Mouse (Mus musculus) kidney, adult 9 months (tissue): ENCODE measurements around the gene Gpr84.
A peak's percentile ranks its signal among the peaks of the same experiment; 100 is the strongest.

Experiments used
- DNase-seq: peaks from one replicate; pipeline ENCODE4 v3.0.0; 2022

The Gpr84 gene

DNA sequence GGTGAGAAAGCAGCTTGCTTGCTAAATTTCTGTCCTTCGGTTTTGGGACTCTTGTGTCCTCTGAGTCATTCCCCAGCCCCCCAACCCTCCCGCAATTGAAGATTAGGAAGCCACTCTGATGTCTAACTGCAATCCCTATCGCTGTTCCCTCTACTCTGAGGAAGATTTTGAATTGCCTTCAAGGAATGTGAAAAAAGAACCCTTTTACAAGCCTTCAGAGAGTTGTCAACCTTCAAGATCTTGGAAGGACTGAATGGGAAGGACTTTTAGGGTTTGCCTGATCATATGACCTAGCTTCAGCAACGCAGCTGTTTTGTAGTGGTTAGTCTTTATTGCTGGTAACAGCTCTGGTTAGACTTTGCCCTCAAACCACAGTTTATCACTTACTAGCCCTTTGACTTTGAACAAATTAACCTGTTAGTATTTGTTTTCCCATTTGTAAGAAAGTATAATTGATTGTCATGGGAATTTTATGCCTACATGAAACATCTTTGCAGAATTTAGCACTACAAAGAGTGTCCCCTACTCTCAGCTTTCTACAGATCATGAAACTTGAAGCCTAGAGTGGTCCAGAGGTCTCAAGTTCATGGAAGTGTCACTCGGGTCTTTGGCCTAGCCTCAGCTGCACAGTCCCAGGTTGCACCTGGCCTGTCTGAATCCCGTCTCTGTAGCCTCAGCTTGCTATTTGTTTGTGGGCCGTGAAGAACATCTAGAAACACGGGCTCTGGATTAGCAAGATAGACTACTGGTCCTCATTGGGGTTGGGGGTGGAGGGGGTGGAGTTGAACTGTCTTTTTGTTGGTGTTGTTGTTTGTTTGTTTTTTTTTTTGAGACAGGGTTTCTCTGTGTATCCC is 4.4 kb downstream of the Gpr84 start:
- peak; percentile 90 for DNase-seq

DNA sequence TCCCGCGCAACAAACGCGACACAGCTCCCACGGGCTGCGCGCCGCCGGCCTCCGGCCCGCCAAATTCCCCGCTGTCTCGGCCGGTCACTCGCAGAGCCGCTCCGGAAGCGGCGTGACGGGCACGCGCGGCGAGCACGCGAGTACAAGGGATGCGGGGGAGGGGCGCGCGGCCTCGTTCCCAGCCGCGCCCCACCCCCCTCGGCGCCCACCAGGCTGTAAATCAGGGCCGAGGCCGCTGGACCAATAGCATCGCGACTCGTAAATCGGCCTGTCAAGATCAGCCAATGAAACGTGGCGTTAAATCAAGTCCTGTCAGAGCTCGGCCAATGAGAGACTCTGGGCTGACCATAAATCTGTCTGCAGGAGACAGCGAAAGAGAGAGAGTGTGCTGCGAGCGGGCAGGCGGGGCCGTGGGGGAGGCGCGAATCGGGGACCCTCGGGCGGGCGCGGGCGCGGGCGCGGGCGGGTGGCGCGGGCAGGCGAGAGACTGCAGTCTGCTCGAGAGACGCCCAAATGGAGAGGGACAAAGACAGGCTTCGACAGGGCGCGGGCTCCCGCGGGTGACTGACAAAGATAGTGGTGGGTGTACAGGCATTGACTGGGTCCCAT is 5.2 kb downstream of the Gpr84 start:
- DNase-seq, result peak; percentile 99

DNA sequence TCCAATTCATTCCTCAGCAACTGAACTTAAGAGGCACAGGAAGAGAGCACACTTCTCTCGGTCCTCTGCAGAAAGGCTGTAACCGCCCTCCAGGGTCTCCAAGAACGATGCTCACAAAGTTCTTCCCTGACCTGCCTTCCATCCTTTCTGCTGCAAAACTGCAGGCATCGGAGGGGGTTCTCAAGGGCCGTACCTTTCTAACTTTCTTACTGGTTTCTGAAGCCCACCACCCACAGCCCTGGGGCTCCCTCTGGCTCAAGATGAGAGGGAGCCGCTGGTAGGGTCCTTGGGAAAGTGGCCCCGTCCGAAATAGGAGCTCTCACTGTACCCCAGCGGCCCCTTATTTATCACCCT is 5.8 kb downstream of the Gpr84 start:
- DNase-seq, result peak; percentile 45

DNA sequence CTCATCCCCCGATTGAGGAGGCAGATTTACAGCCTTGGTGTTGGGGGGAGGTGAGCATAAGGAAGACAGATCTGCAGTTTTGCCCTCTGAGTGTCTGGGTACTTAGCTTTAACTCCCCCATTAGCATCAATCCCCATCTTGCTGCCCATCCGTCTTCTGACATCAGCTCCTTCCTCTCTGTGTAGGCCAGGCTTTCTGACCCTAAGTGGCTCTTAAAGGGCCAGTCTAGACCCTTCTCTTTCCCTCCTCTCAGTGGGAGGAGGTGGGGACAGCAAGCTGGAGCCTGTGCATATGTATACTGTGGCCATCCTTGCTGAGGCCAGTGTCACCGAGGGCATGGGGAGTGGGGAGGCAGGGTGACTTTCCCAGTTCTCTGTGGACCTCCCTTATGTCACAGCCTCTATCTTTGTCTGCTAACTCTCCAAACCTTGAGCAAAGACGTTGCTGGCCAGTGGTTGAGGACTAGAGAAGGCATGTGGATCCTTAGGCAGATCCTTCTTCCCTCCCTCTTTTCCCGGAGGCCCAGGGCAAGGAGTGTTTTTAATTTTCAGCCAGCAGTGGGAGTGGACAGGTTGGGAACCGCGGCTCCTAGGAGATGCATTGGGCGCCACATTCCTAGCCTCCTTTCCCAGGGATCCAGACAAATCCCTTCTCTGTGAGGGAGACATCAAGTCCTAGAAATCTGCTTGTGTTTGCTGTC is 6.3 kb downstream of the Gpr84 start:
- DNase-seq, result peak; percentile 57

DNA sequence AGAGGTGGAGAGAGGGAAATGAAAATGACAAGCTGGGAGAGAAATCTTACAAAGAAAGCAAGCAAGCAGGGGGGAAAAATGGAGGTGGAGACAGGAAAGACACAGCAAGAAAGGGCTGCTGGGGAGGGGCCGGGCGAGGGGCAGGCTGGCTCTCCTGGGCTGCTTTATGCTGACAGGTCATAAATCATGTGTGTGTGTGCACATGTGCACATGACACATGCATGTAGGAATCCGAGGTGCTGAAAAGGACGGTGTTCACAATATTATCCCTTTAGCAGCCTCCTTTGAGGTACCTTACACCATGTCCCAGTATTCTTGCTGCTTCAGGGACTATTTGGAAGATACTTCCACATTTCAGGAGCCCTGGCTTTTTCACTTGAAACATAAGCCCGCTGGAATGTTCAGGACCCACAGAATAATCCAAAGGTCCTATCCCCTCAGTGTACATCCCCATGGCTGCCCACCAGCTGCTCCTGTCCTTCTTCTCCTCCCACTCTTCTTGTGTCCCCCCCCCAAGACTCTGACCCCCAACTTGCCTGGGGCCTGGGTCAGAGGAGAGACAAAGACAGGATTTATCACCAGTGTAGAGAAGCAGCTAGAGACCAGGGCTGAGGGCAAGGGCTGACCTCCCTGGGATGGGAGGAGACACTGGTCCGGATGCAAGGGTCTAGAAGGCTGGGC is 7.9 kb downstream of the Gpr84 start:
- no peak for DNase-seq

DNA sequence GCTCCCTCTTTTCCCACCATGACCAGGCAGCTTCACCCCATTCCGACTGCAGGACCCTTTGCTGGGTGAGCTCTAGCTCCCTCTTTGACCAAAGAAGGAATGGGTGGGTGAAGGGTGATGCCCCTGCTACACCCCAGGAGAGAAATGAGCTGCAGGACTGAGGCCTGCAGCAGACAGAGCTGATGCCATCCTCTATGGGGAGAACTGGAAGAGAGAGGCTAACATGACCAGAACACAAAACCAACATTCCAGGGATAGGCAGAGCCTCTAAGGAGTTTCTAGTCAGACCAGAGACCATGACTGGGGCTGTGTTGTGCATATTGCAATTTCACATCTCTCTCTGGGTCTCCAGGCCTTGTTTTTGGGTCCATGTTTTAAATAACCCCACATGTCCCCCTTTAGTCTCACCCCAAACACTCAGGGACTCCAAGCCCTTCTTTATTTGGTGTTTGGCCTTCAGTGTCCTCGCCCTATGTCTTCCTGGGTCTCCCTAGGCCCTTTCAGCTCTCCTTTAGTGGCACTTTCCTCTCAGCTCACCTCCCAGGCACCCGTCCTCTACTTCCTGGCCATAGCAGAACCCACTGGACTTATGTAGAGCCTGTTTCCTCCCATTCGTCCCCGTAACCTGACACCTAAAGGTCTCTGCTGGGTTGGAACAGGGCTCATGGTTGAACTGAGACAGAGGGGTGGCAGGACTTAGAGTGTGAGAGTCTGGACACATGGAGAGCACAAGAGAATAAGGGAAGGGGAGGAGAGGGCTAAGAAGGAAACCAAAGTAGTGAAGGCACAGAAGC is 8.7 kb downstream of the Gpr84 start:
- no peak for DNase-seq

DNA sequence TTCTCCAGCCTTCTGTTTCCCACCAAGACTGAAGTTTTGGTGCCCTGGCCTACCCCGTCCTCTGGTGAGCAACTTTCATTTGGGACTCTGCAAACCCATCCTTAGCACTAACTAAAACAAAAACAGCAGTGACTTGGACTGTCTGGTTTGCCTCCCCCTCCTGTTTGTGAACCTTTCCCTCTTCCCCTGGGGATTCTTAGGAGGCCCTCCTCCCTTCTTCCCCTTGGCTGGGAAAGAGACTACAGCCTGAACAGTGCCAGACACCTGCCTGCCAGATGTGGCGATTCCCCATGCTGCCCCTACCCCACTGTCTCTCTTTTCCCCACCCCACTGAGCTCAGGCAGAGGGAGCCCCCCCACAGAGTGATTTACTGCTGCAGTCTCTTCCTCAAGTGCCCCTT is 9.4 kb downstream of the Gpr84 start:
- no peak for DNase-seq

DNA sequence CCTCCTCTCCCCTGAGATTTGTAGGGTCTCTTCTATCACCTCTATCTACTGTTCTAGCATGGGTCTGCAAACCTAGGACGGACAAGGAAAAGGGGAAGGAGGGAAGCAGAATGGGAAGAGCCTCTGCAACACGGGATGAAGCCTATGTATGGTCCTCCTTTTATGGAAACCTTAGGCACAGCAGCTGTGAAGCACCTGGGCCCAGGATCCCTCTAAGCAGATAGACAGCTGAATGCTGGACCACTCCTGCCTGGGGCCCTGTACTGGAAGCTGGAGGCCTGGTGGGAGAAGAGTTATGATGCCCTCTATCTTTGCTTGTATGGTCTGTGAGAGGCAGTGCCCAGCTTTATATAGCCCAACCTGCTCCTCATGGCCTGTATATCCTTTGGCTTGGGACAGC is 9.9 kb downstream of the Gpr84 start:
- no peak for DNase-seq

DNA sequence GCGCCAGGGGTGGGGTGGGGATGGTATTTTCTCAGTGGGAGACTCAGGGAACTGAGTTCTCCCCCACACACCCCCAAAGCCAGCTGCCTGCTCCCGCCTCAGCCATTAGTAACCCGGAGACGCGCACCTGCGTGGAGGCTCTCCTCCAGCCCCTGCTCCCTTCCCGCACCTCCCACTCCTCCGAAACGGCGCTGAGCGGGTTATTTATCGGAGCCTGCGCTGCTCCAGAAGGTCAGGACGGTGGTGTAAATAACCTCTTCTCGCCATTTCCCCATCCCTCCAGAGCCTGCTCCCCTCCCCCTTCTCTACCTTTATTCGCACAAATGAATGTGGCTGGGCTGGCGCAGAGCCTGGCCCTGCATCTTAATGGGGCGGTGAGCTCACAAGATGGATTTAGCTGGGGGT is 10.3 kb downstream of the Gpr84 start:
- no peak for DNase-seq

DNA sequence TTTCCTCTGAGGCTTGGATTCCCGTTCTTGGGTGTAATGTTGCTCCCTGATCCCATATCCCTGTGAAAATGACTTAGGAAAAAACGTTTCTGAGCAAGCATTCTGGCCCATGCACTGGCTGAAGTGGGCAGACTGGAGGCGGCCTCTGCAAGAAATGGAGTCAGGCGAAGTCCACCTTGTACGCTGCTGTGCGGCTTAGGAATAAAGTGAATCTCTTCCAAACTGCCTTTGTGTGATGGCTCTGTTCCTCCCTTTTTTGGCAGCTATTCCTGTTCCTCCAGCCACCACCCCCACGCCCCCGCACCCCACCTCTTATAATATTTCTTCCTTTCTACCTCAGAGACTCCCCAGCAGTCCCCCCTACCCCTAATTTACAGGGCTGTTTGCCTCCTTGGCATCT is 10.8 kb downstream of the Gpr84 start:
- DNase-seq, result no peak

DNA sequence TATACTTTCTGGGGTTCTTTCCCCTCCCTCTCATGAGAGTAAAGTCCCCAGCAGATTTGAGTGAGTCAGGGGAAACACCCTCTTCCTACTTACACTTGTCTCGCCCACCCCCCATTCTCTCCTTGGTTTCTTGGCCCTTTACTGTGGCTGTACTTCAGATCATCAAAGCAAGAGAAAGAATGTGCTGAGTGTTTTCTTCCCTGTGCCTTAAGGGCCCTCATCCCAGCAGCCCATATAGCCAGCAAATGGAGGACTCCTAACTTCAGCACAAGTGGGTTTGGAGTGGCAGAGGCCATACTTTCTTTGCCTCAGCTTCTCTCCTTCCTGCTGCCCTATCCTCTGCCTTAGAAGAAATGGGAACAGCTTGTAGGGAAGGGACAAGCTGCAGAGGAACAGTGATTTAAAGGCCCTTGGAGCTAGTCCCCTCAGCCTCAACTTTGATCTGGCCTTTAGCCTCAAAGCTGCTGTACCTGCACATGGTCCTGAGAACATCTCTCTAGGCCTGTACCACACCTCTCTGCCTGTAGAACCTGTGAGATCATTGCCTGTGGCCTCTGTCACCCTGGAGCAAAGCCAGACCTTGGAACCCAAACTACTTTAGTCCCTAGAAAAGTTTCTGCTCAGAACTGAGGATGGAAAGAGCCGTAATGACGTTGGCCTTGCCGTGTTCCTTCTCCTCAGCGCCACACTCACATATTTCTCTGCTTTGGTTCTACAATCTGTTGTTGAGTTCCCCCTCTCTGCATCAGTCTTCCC is 11.4 kb downstream of the Gpr84 start:
- no peak for DNase-seq

DNA sequence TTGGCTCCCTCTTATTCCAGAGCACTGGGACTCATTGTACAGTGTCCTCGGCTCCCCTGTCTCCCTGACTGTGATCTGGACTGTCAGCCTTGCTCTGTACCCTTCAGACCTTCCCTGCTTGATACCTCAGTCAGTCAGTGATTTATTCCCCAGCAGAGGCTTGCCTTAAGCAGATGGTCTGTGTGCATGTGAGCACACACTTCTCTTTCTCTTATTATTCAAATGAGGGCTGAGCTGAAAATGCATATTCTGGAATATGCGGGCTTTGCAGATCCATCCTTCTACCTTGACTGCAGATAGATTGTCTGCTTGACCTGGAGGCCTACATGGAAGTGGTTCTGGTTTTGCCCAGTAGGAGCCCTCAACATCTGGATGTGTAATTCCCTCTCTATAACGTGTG is 12.4 kb downstream of the Gpr84 start:
- no peak for DNase-seq

DNA sequence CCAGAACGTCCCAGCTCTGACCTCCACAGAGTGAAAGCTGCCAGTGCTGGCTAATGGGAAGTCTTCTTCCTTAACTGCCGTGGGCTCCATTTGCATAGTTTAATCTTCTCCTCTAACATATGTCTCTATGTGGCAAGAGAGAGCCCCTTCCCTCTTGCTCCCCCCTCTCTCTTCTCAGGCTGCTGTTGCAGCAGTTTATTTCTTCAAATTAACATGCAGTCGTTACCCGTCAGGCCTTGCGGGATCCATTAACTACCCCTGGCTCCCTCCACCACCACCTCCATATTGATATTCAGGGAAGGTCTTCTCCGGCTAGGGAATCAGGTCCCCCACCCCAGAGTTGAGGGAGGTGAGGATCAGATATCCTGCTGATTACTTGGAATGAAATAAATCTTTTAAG is 13.1 kb downstream of the Gpr84 start:
- DNase-seq, result no peak

DNA sequence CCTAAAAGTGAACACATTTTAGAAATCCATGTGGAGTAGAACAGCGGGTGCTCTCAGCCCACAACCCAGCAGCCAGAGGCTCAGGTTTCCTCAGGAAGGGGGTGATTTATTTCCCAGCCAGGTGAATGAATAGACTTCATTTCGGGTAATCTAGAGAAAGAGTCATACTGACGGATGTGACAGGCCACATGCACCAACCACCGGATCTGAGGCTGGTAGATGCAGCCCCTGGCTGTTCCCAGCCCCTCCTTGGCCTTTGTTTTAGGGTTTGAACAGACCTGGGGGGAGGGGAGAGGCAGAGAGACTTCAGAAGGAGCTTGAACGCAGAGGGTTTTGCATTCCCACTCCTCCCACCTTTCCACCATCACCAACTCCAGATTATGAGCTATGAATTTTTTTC is 14.6 kb downstream of the Gpr84 start:
- DNase-seq, result no peak

DNA sequence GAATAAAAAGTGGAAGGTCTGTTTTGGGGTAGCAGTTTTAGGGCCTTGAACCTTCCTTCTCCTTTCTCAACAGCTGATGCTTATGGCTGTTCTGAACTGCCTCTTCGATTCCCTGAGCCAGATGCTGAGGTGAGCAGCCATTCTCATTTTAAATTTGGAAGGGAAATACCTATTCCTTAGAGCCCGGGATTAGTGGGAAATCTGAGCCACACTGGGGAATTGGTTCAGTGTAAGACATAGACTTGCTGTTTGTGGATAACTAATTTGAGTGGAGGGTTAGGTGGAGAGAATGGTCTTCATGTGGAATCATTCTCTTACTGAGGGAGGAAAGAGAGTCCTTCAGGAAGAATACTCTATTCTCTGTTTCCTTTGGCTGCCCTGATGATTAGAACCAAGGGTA is 15.8 kb downstream of the Gpr84 start:
- DNase-seq, result no peak

DNA sequence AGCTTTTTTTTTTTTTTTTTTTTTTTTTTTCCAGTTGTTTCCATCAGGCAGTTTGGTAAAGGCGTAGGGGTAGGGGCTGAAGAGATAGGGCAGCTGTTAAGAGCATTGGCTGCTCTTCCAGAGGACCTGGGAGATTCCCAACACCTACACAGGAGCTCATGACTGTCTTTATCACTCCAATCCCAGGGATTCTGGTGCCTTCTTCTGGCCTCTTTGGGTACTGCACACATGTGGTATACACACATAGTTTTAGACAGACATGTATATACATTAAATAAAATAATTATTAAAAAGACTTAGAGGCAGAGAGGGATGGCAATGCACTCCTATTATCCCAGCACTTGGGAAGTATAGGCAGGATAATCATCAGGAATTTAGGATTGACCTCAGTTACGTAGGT is 17.0 kb downstream of the Gpr84 start:
- DNase-seq, result no peak

DNA sequence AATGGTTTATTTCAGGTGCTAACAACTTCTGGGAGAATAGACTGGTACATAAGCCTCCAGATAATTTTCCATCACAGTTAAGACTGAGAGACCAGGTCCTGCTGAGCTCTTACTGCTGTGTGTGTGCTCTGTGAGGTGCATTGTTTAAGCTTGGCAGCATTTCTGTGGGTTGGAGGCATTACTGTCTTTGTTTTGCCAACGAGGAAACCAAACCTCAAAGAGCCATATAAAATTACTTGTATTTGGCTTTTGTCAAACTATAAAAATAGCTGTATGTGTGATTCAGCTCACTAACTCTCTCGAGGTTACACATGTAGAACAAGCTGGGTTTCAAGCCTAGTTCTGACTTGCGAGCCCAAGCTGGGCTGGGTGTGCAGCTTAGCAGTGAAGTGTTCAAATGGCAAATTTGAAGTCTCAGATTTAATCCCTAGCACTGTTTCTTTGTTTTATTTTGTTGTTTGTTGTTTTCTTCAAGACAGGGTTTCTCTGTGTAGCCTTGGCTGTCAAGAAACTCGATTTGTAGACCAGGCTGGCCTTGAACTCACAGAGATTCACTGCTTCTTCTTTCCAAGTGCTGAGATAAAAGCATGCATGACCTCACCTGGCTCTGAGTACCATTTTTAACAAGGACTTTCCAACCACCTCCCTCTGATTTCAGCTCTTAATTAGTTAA is 17.6 kb downstream of the Gpr84 start:
- DNase-seq, result no peak

DNA sequence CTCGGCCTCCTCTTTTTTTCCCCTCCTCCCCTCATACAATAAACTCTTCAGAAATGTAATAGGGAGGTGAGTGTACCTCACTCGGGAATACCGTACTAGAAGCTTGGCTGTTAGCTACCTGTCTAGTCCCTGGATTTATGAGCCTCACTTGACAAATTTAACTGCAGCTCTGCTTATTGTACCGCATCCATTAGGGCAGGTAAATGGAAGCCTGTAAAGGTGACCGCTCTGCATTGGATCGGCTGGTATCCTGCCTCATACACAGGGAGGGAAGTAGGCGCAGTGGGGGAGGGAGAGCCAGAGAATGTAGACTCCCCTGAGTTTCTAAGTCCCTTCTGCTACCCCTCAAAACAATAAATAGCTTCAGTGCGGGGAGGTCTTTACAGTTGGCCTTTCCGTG is 19.6 kb downstream of the Gpr84 start:
- no peak for DNase-seq

DNA sequence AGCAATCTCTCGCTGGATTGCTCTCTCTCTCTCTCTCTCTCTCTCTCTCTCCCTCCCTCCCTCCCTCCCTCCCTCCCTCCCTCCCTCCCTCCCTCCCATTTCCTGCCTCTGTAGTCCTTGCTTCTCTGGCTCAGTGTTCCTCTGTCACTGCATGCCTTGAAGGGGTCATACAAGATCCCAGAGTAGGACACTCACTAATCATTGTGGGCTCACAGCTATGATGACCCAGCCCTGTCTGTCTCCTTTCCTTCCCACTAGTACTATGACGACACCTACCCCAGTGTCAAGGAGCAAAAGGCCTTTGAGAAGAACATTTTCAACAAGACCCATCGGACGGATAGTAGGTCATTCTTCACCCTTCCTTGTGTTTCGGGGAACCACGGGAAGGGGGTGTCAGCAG is 20.0 kb downstream of the Gpr84 start:
- DNase-seq, result no peak

DNA sequence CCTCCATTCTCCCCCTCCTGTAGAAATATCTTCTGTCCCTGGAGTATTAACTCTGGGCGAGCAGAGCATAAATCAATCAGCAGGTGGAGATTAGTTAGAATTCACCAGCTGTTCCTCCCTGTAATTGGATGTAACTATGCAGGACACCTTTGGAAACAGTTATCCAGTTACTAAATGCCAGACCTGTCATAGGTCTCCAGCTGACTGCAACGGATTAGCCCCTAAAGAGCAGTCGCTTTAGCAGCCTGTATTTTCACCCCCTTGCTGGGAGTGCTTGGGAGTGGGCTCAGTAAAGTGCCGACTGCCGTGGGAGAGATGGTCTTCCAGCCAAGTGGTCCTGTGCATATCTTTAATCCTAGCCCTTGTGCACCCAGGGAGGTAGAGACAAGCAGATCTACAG is 20.8 kb downstream of the Gpr84 start:
- peak; percentile 38 for DNase-seq

DNA sequence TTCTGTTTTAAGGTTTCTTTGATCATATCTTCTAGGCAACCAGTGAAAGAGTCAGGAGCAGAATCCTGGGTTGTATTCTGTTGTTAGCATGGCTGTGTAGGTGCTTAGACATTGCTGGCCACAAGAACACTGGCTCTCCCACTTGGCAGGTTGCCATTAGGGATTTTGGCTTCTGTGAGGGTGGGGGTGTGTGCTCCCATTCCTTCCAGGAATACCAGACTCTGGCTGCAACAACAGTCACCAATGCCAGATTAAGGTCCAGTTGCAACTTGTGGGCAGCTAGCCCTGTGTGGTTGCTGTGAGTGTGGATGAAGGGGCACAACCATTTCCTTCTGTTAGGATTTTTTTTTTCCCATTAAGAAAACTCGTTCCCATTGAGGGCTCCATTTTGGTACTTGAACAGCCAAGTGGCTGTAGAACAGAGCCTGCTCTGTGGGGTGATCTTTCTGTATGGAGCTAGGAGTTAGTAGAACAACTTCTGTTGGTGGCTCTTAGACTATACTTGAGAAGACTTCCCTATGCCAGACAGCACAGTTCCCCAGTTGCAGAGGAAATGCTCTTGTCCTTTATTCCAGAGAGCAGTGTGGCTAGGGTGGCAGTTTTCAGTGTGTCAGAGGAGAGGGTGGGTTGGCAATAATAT is 24.5 kb downstream of the Gpr84 start:
- DNase-seq, result peak; percentile 60
